Mouse (Mus musculus) megakaryocyte, embryonic 14.5 days (primary cell): ENCODE measurements at regions not wholly inside any gene's neighbourhood (a gene's known extent, or its start where the extent isn't known, plus 50 kb on each side); places are given as distances from the start of the nearest gene placed in this dataset.

Experiments used
- FLI1 ChIP-seq: IDR thresholded peaks from 2 replicates; pipeline ENCODE4 v1.6.1; 2012; ENCODE audit warnings: low read length, inconsistent platforms, mixed read lengths
- GATA1 ChIP-seq: IDR thresholded peaks from 3 replicates; pipeline ENCODE4 v1.6.1; 2012; ENCODE audit warnings: mixed read lengths, low read length, inconsistent platforms, borderline replicate concordance

DNA sequence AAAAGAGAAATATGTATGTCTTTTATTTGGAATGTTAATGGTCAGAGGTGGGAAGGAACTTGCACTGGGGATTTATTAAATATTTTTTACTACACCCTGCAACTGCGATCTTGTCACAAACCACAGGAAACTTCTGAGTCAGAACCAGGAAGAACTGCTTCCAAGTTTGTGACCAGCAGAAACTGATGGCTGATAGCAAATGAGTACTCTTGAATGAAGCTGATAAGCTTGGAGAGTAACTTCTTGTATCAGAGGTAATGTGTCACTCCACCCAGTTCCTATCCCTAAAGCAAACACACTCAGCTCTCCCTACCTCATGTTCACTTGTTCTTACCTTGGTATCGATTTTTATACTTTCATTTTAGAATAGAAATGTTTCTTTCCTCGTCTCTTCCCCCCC is 76.0 kb upstream of the Thpo start:
- TF ChIP-seq GATA1 (no peak), FLI1 (no peak)
